Mouse (Mus musculus) liver, embryonic 16.5 days (tissue): ENCODE results near the gene Il17rc. TPM values are rescaled to one million over a fixed set of nuclear protein-coding genes. Genes with fewer than 3 reads are reported as not detected.

Experiments
- ATAC-seq: fragments of 200-750 bp; cut with Nextera tagmentation; 2 replicates; pipeline ENCODE4 v1.8.0; 2017; ENCODE audit warnings: low read depth, mild to moderate bottlenecking, moderate number of reproducible peaks, moderate library complexity
- H3K27ac ChIP-seq: fragments of 300-500 bp; sonication (generic); 2 replicates; pipeline ENCODE4 v1.5.1; 2014; ENCODE audit warnings: mild to moderate bottlenecking, low read length
- H3K27me3 ChIP-seq: fragments of 300-500 bp; sonication (generic); 2 replicates; pipeline ENCODE4 v1.6.1; 2014; ENCODE audit warnings: low read depth, low read length, mixed read lengths; ENCODE audit not compliant: control insufficient read depth, insufficient read depth
- H3K36me3 ChIP-seq: fragments of 300-500 bp; sonication (generic); 2 replicates; pipeline ENCODE4 v1.6.1; 2014; ENCODE audit warnings: mild to moderate bottlenecking; ENCODE audit not compliant: control insufficient read depth, insufficient read depth
- H3K4me1 ChIP-seq: fragments of 300-500 bp; sonication (generic); 2 replicates; pipeline ENCODE4 v1.6.1; 2014; ENCODE audit warnings: low read depth, low read length, mixed read lengths; ENCODE audit not compliant: control insufficient read depth
- H3K4me2 ChIP-seq: fragments of 300-500 bp; sonication (generic); 2 replicates; pipeline ENCODE4 v1.6.1; 2014; ENCODE audit warnings: low read depth, low read length, mixed read lengths
- H3K4me3 ChIP-seq: fragments of 300-500 bp; sonication (generic); 2 replicates; pipeline ENCODE4 v1.5.1; 2014; ENCODE audit warnings: low read depth, mild to moderate bottlenecking, low read length
- H3K9ac ChIP-seq: fragments of 300-500 bp; sonication (generic); 2 replicates; pipeline ENCODE4 v1.6.1; 2014; ENCODE audit warnings: low read depth, low read length
- H3K9me3 ChIP-seq: fragments of 300-500 bp; sonication (generic); replicated peaks from 2 replicates; pipeline ENCODE4 v1.6.1; 2016; ENCODE audit warnings: low read length; ENCODE audit not compliant: control insufficient read depth
- WGBS: fragments of 180-500 bp; shearing (Covaris S2); extraction: QIAGEN DNeasy Blood & Tissue Kit; methylation state at CpG from one replicate; pipeline ENCODE4 v1.1.7; 2014; ENCODE audit not compliant: insufficient replicate concordance; 5-methylcytosine and 5-hydroxymethylcytosine counted together
- polyA plus RNA-seq: library from polyadenylated mRNA; unstranded; fragments of >200 nt; fragmentation: Nextera tagmentation; extraction: Ambion mirVana; gene quantifications from 2 replicates; pipeline ENCODE4 v1.2.1, GENCODE M21; 2015

The Il17rc gene
- polyA plus RNA-seq, 1 experiment from 2014 or later = 11.9 TPM

GRCm38 (mm10) chr6:113443091-113443490 is 28.1 kb upstream of the Il17rc start:
- no peak overlapping the region for H3K27ac ChIP-seq

GRCm38 (mm10) chr6:113444207-113444965 is 26.8 kb upstream of the Il17rc start:
- Histone ChIP-seq H3K9ac (no peak overlapping the region), H3K4me1 (peaks cover 15% of the 10 kb centered on the region), H3K9me3 (no peaks in the 10 kb centered on the region), H3K27ac (no peak overlapping the region), H3K27me3 (no peaks in the 10 kb centered on the region), H3K36me3 (peaks cover 12% of the 10 kb centered on the region), H3K4me2 (no peak overlapping the region), H3K4me3 (no peak overlapping the region)
- ATAC-seq = no peak
- 80% methylated on average over 6 of the region's 8 CpGs for WGBS

More at GRCm38 (mm10) chr6:113443091-113443490, 28.1 kb upstream of the Il17rc start:
- H3K9ac ChIP-seq = peak overlapping the region; percentile 89
- no peak for ATAC-seq
- H3K9me3 ChIP-seq = no peaks in the 10 kb centered on the region
- 39% methylated on average over 12 of the region's 12 CpGs for WGBS
- H3K4me2 ChIP-seq = peak overlapping the region; percentile 89
- H3K4me1 ChIP-seq = peaks cover 15% of the 10 kb centered on the region
- H3K27me3 ChIP-seq = no peaks in the 10 kb centered on the region
- peaks cover 12% of the 10 kb centered on the region for H3K36me3 ChIP-seq
- H3K4me3 ChIP-seq = peak overlapping the region; percentile 83

GRCm38 (mm10) chr6:113447639-113448038 is 23.6 kb upstream of the Il17rc start:
- H3K36me3 ChIP-seq = peaks cover 12% of the 10 kb centered on the region
- no peak overlapping the region for H3K9ac ChIP-seq
- no peak overlapping the region for H3K27ac ChIP-seq
- ATAC-seq = no peak
- WGBS = 73% methylated on average over 4 of the region's 4 CpGs
- H3K27me3 ChIP-seq = no peaks in the 10 kb centered on the region
- no peak overlapping the region for H3K4me2 ChIP-seq
- H3K9me3 ChIP-seq = no peaks in the 10 kb centered on the region
- peaks cover 10% of the 10 kb centered on the region for H3K4me1 ChIP-seq
- H3K4me3 ChIP-seq = no peak overlapping the region

- ATAC-seq = no peak
- H3K27me3 ChIP-seq = no peaks in the 10 kb centered on the region
- H3K9ac ChIP-seq = no peak overlapping the region
- H3K4me3 ChIP-seq = no peak overlapping the region
- no peaks in the 10 kb centered on the region for H3K9me3 ChIP-seq
- WGBS = 78% methylated on average over 2 of the region's 2 CpGs
- no peak overlapping the region for H3K4me2 ChIP-seq
- peaks cover 12% of the 10 kb centered on the region for H3K36me3 ChIP-seq
- no peaks in the 10 kb centered on the region for H3K4me1 ChIP-seq
- no peak overlapping the region for H3K27ac ChIP-seq
These were observed 19.4 kb upstream of the Il17rc start for GRCm38 (mm10) chr6:113451839-113452238.

GRCm38 (mm10) chr6:113455007-113455406 is 16.2 kb upstream of the Il17rc start:
- Histone ChIP-seq H3K9me3 (no peaks in the 10 kb centered on the region), H3K27ac (no peak overlapping the region), H3K4me1 (no peaks in the 10 kb centered on the region), H3K27me3 (no peaks in the 10 kb centered on the region), H3K36me3 (no peaks in the 10 kb centered on the region), H3K9ac (no peak overlapping the region), H3K4me2 (no peak overlapping the region), H3K4me3 (no peak overlapping the region)
- 28% methylated on average over 5 of the region's 5 CpGs for WGBS
- no peak for ATAC-seq

GRCm38 (mm10) chr6:113457952-113458534 is 13.2 kb upstream of the Il17rc start, which contains the start of gene Il17re:
Il17re (plus strand) TSS chr6:113458484.
- Histone ChIP-seq H3K4me1 (no peaks in the 10 kb centered on the region), H3K36me3 (no peaks in the 10 kb centered on the region), H3K9ac (no peak within 1 kb of the TSS), H3K9me3 (no peaks in the 10 kb centered on the region), H3K4me2 (no peak within 1 kb of the TSS), H3K27me3 (no peaks in the 10 kb centered on the region), H3K4me3 (no peak within 1 kb of the TSS), H3K27ac (no peak within 1 kb of the TSS)
- no peak for ATAC-seq
- 19% methylated on average over 10 of the region's 10 CpGs for WGBS

- no peak overlapping the region for H3K4me2 ChIP-seq
These were observed 12.6 kb upstream of the Il17rc start for GRCm38 (mm10) chr6:113458635-113459034.

GRCm38 (mm10) chr6:113464040-113464439 is 7.2 kb upstream of the Il17rc start:
- no peak overlapping the region for H3K27ac ChIP-seq
- H3K9ac ChIP-seq = no peak overlapping the region
- H3K4me1 ChIP-seq = no peaks in the 10 kb centered on the region; the same call in none of the 2 replicates
- no peak overlapping the region for H3K4me2 ChIP-seq
- no peak overlapping the region for H3K4me3 ChIP-seq
- no peaks in the 10 kb centered on the region for H3K27me3 ChIP-seq
- no peak for ATAC-seq
- no peaks in the 10 kb centered on the region for H3K9me3 ChIP-seq
- 54% methylated on average over 7 of the region's 7 CpGs for WGBS
- no peaks in the 10 kb centered on the region for H3K36me3 ChIP-seq

More at GRCm38 (mm10) chr6:113458635-113459034, 12.6 kb upstream of the Il17rc start:
- Histone ChIP-seq H3K9ac (no peak overlapping the region), H3K27me3 (no peaks in the 10 kb centered on the region), H3K4me3 (no peak overlapping the region), H3K27ac (no peak overlapping the region), H3K36me3 (no peaks in the 10 kb centered on the region), H3K9me3 (no peaks in the 10 kb centered on the region), H3K4me1 (no peaks in the 10 kb centered on the region)
- ATAC-seq = no peak
- WGBS = 54% methylated on average over 10 of the region's 10 CpGs

GRCm38 (mm10) chr6:113465602-113466001 is 5.6 kb upstream of the Il17rc start:
- 57% methylated on average over 5 of the region's 5 CpGs for WGBS
- Histone ChIP-seq H3K9me3 (no peaks in the 10 kb centered on the region), H3K27me3 (peaks cover 13% of the 10 kb centered on the region), H3K4me2 (no peak overlapping the region), H3K36me3 (no peaks in the 10 kb centered on the region), H3K9ac (no peak overlapping the region), H3K4me3 (no peak overlapping the region), H3K27ac (no peak overlapping the region), H3K4me1 (peaks cover 8% of the 10 kb centered on the region)
- no peak for ATAC-seq
